ENCODE assay signal across 10 mouse cellular contexts in the genomic region with DNA sequence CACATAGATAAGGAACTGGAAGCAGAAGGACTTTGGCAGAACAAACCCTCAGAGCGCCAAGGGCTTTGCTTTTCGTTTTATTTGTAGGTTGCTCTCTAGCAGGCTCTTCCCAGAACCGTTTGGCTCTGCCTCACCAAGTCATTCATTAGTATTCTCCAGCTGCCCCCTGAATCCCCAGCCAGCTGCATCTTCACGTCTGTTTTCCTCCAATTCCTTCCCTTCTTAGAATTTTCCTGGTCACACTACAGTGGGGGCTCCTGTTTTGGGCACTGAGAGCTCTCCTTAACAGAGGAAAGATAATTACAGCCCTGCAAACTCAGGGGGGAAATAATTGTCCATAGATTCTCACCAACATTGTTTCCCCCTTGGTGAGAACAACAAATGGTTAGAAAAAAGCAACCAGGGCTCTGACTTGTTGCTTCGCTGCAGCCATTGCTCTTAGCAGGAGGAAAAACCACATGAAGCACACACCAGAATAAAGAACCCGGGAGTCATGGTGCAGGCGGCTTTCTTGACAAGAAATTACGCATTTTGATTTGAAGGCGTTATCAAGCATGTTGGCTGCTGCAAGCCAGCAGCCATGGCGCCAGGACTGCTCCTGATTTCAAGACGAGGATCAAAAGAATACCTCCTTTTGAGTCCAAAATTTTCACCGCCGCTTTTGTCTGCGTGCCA. TPM values are rescaled to one million over a fixed set of nuclear protein-coding genes. Genes with fewer than 3 reads are reported as not detected.
A peak's percentile ranks its signal among the peaks of the same experiment; 100 is the strongest.
DNase-seq lines count a peak whose midpoint lies in the region; ATAC-seq and TF ChIP-seq lines count a peak whose summit lies in the region.
"Had no signal": no experiment of that assay in that cellular context is flagged by ENCODE, and none has a peak within 500 bp of the region (broad histone marks: within the 10 kb centered on the region; RNA-seq: fewer than 3 reads in every experiment).

No protein-coding gene starts in this region.

- intact Hi-C loops in heart, adult 2 months (cut with DNase I) = no loop called here

- ATAC-seq in heart, embryonic 11.5 days (replicated peaks; ENCODE audit: insufficient number of reproducible peaks, low FRiP score, low TSS enrichment) = no peak

- peak in 1 of 2 experiments; percentile 7 for DNase-seq in heart, adult 2 months
- DNase-seq in embryo, embryonic 10 days (ENCODE audit: low spot score) = peak; percentile 13
- peak; percentile 3 for DNase-seq in heart, adult 8-10 months (ENCODE audit: low spot score)
- peak; percentile 26 to 39 for DNase-seq in layer of hippocampus, postnatal 36 days
- no peak for DNase-seq in thymus, postnatal 0 days (ENCODE audit: low spot score)
- no peak for DNase-seq in adipocyte (ENCODE audit: low spot score)
- DNase-seq in right cerebral cortex, adult 18-20 months = no peak
- DNase-seq: kidney, postnatal 25 days had no signal

- TF ChIP-seq EP300 in heart, adult 2 months (IDR thresholded peaks at IDR 0.05; ENCODE audit: insufficient read depth, low read depth, low read length) = no peak

- no peak overlapping the region for H3K9ac ChIP-seq in heart, adult 2 months (ENCODE audit: low read depth, low read length)
- no peak overlapping the region for H3K9ac ChIP-seq in heart, embryonic 11.5 days (ENCODE audit: low read depth, low read length)

- no peaks in the 10 kb centered on the region for H3K4me1 ChIP-seq in heart, adult 2 months (ENCODE audit: control insufficient read depth, insufficient read depth, low read length)
- H3K4me1 ChIP-seq in heart, embryonic 11.5 days (ENCODE audit: control insufficient read depth, insufficient read depth, low read length) = no peaks in the 10 kb centered on the region

- no peak for TF ChIP-seq CTCF in heart, adult 2 months (IDR thresholded peaks at IDR 0.05)

- no peaks in the 10 kb centered on the region for H3K9me3 ChIP-seq in heart, embryonic 11.5 days (replicated peaks; ENCODE audit: control insufficient read depth, low read length)

- no peaks in the 10 kb centered on the region for H3K27me3 ChIP-seq in heart, adult 2 months (ENCODE audit: control insufficient read depth, insufficient read depth, low read length)
- no peaks in the 10 kb centered on the region for H3K27me3 ChIP-seq in heart, embryonic 11.5 days (ENCODE audit: control insufficient read depth, insufficient read depth, low read length)

- no peak overlapping the region for H3K4me2 ChIP-seq in heart, embryonic 11.5 days

- WGBS in heart, adult 2 months = 42% methylated on average over 14 of the region's 14 CpGs
- 57% methylated on average over 14 of the region's 14 CpGs for WGBS in heart, embryonic 11.5 days (ENCODE audit: insufficient replicate concordance)

- H3K4me3 ChIP-seq in heart, adult 2 months = 0 out of 2 replicates have a peak overlapping the region, but pooled peaks have one; percentile 17
- H3K4me3 ChIP-seq in heart, embryonic 11.5 days (ENCODE audit: low read depth, low read length) = no peak overlapping the region

- no peak for TF ChIP-seq POLR2A in heart, adult 2 months (IDR thresholded peaks at IDR 0.05; ENCODE audit: insufficient read depth, low read depth, low read length)

- H3K27ac ChIP-seq in heart, adult 2 months = no peak overlapping the region
- no peak overlapping the region for H3K27ac ChIP-seq in heart, embryonic 11.5 days (ENCODE audit: low read depth, low read length)

- no peaks in the 10 kb centered on the region for H3K79me2 ChIP-seq in heart, adult 2 months (replicated peaks; ENCODE audit: control insufficient read depth, insufficient read depth, low read length)

- H3K36me3 ChIP-seq in heart, adult 2 months (ENCODE audit: control insufficient read depth, insufficient read depth, low read length) = no peaks in the 10 kb centered on the region
- H3K36me3 ChIP-seq in heart, embryonic 11.5 days (ENCODE audit: control insufficient read depth, insufficient read depth, low read length) = no peaks in the 10 kb centered on the region

RNA-seq across cellular contexts. Expression of a gene that starts 31.2 kb away (rescaled TPM):
- total RNA-seq in heart, adult 2 months (2021) = not detected
- not detected in 2 replicates for polyA plus RNA-seq in heart, adult 2 months (2012; rRNA removed)
- not detected in 2 replicates for polyA plus RNA-seq in heart, embryonic 11.5 days (2014; fragmentation: Nextera tagmentation; extraction: Ambion mirVana)
- not detected for total RNA-seq in heart, adult 8-10 months (2022)
- not detected for total RNA-seq in layer of hippocampus, postnatal 36 days (2021)
- not detected in 2 replicates for polyA plus RNA-seq in thymus, postnatal 0 days (2015; fragmentation: Nextera tagmentation; extraction: Ambion mirVana)
- total RNA-seq: ES-E14 had no signal

RNA-seq across cellular contexts. Expression of a gene that starts 56.4 kb away (rescaled TPM):
- total RNA-seq in heart, adult 2 months (2021) = 1 to 10 TPM; 8.5 to 9.3 TPM
- 2.7 and 6.4 TPM in 2 replicates for polyA plus RNA-seq in heart, adult 2 months (2012; rRNA removed)
- polyA plus RNA-seq in heart, embryonic 11.5 days (2014; fragmentation: Nextera tagmentation; extraction: Ambion mirVana) = 9.9 and 11.3 TPM in 2 replicates
- 10 to 100 TPM in 3 of 4 experiments, 1 to 10 TPM in 1; 9.2 to 12.5 (median 11.1) TPM for total RNA-seq in heart, adult 8-10 months (2022)
- total RNA-seq in layer of hippocampus, postnatal 36 days (2021) = 10 to 100 TPM; 41.8 to 44.7 TPM
- polyA plus RNA-seq in thymus, postnatal 0 days (2015; fragmentation: Nextera tagmentation; extraction: Ambion mirVana) = 10.3 and 11.7 TPM in 2 replicates

Comparison
In these comparisons a context has a peak if more than half of its experiments do, and no peak if none do; other contexts are left out.
1. DNase-seq: peak in embryo, embryonic 10 days (single experiment), heart, adult 8-10 months (single experiment) and layer of hippocampus, postnatal 36 days (2 of 2); none in thymus, postnatal 0 days (single experiment), adipocyte (single experiment) and right cerebral cortex, adult 18-20 months (single experiment).